Comparison of ENCODE assay signal across 26 mouse cellular contexts in genomic region chr12:29553138-29553537, GRCm38 (mm10). TPM values are rescaled to one million over a fixed set of nuclear protein-coding genes. Genes with fewer than 3 reads are reported as not detected.
DNase-seq lines count a peak whose midpoint lies in the region; ATAC-seq and TF ChIP-seq lines count a peak whose summit lies in the region.
"Had no signal": no experiment of that assay in that cellular context is flagged by ENCODE, and none has a peak within 500 bp of the region (broad histone marks: within the 10 kb centered on the region; RNA-seq: fewer than 3 reads in every experiment).

No protein-coding gene starts in this region.

- peak; percentile 49 for DNase-seq in forebrain, embryonic 14.5 days (ENCODE audit: low spot score)
- DNase-seq in forebrain, embryonic 11.5 days (ENCODE audit: low spot score) = no peak
- peak in 1 of 2 experiments; percentile 65 for DNase-seq in layer of hippocampus, adult 2 months (ENCODE audit: low spot score in 2 of 2)
- DNase-seq in layer of hippocampus, postnatal 36 days = no peak
- DNase-seq in midbrain, embryonic 14.5 days = peak; percentile 30
- DNase-seq in forebrain, postnatal 0 days = peak; percentile 62
- no peak for DNase-seq in left cerebral cortex, postnatal 10 days (ENCODE audit: extremely low spot score in 1 of 2, low spot score in 2 of 2)
- DNase-seq: adrenal gland, postnatal 10 days; adrenal gland, postnatal 36 days; B cell, adult 2 months; cerebellum, adult 11-12 months; cerebellum, adult 8-10 months; cerebellum, postnatal 10 days; cerebellum, postnatal 36 days; gastrocnemius, postnatal 25 days; heart, adult 18-20 months; heart, postnatal 10 days; heart, postnatal 36 days had no signal

- no peaks in the 10 kb centered on the region for H3K9me3 ChIP-seq in forebrain, embryonic 14.5 days (replicated peaks; ENCODE audit: control insufficient read depth, low read length)
- H3K9me3 ChIP-seq in forebrain, embryonic 11.5 days (ENCODE audit: control insufficient read depth, low read length) = no peaks in the 10 kb centered on the region
- no peaks in the 10 kb centered on the region for H3K9me3 ChIP-seq in midbrain, embryonic 14.5 days (ENCODE audit: control insufficient read depth, low read length)
- H3K9me3 ChIP-seq in midbrain, embryonic 16.5 days (replicated peaks; ENCODE audit: control insufficient read depth, low read length, poor library complexity, severe bottlenecking) = no peaks in the 10 kb centered on the region
- no peaks in the 10 kb centered on the region for H3K9me3 ChIP-seq in forebrain, postnatal 0 days (ENCODE audit: low read length)
- H3K9me3 ChIP-seq: heart, embryonic 12.5 days; heart, embryonic 15.5 days; hindbrain, embryonic 15.5 days had no signal

- peaks cover 10% of the 10 kb centered on the region for H3K4me1 ChIP-seq in forebrain, embryonic 14.5 days (ENCODE audit: control insufficient read depth, insufficient read depth, low read length)
- H3K4me1 ChIP-seq in forebrain, embryonic 11.5 days (replicated peaks; ENCODE audit: control insufficient read depth, insufficient read depth, low read length) = no peaks in the 10 kb centered on the region
- peaks cover 8% of the 10 kb centered on the region for H3K4me1 ChIP-seq in midbrain, embryonic 14.5 days (ENCODE audit: control insufficient read depth, insufficient read depth, low read length)
- peaks cover 33% of the 10 kb centered on the region for H3K4me1 ChIP-seq in midbrain, embryonic 16.5 days (ENCODE audit: control insufficient read depth, insufficient read depth, low read length)
- H3K4me1 ChIP-seq in forebrain, postnatal 0 days (ENCODE audit: insufficient read depth) = peaks cover 18% of the 10 kb centered on the region
- H3K4me1 ChIP-seq: heart, embryonic 12.5 days; heart, embryonic 15.5 days had no signal

- no peaks in the 10 kb centered on the region for H3K36me3 ChIP-seq in forebrain, embryonic 14.5 days (ENCODE audit: control insufficient read depth, insufficient read depth, low read length)
- H3K36me3 ChIP-seq in forebrain, embryonic 11.5 days (ENCODE audit: control insufficient read depth, insufficient read depth, low read length) = no peaks in the 10 kb centered on the region
- H3K36me3 ChIP-seq in midbrain, embryonic 14.5 days (ENCODE audit: control insufficient read depth, insufficient read depth, low read length) = no peaks in the 10 kb centered on the region
- no peaks in the 10 kb centered on the region for H3K36me3 ChIP-seq in midbrain, embryonic 16.5 days (ENCODE audit: control insufficient read depth, insufficient read depth, low read length)
- H3K36me3 ChIP-seq in forebrain, postnatal 0 days (ENCODE audit: insufficient read depth) = no peaks in the 10 kb centered on the region; the same call in 1 of the 2 replicates
- H3K36me3 ChIP-seq: G1E; heart, embryonic 12.5 days; heart, embryonic 15.5 days; hindbrain, embryonic 15.5 days had no signal

- TF ChIP-seq CTCF in layer of hippocampus, adult 2 months (conservative IDR thresholded peaks at IDR 0.05) = no peak
- TF ChIP-seq CTCF in forebrain, postnatal 0 days (IDR thresholded peaks at IDR 0.05; ENCODE audit: low read depth) = no peak

- intact Hi-C loops in left cerebral cortex, postnatal 10 days (cut with DNase I) = no loop called here

- ATAC-seq in forebrain, embryonic 14.5 days = 0 out of 2 replicates have a peak, but pooled peaks have one; percentile 22
- no peak for ATAC-seq in forebrain, embryonic 11.5 days (replicated peaks; ENCODE audit: low FRiP score)
- no peak for ATAC-seq in midbrain, embryonic 14.5 days (ENCODE audit: low FRiP score, low TSS enrichment)
- no peak for ATAC-seq in midbrain, embryonic 16.5 days
- ATAC-seq in forebrain, postnatal 0 days = peak; percentile 84
- ATAC-seq: intestine, postnatal 0 days; Patski had no signal

- no peak overlapping the region for H3K4me2 ChIP-seq in forebrain, embryonic 14.5 days (ENCODE audit: low read length)
- H3K4me2 ChIP-seq in forebrain, embryonic 11.5 days (ENCODE audit: low read depth, low read length, severe bottlenecking) = no peak overlapping the region
- H3K4me2 ChIP-seq in midbrain, embryonic 14.5 days (ENCODE audit: low read length) = no peak overlapping the region
- H3K4me2 ChIP-seq in midbrain, embryonic 16.5 days (ENCODE audit: low read length) = no peak overlapping the region
- H3K4me2 ChIP-seq in forebrain, postnatal 0 days (ENCODE audit: low read depth) = no peak overlapping the region
- H3K4me2 ChIP-seq: heart, embryonic 12.5 days; heart, embryonic 15.5 days; hindbrain, embryonic 15.5 days had no signal

- WGBS in forebrain, embryonic 14.5 days = 56% methylated on average over 7 of the region's 7 CpGs
- 76% methylated on average over 7 of the region's 7 CpGs for WGBS in forebrain, embryonic 11.5 days
- WGBS in midbrain, embryonic 14.5 days = 24% methylated on average over 7 of the region's 7 CpGs
- 35% methylated on average over 7 of the region's 7 CpGs for WGBS in midbrain, embryonic 16.5 days
- 35% methylated on average over 7 of the region's 7 CpGs for WGBS in forebrain, postnatal 0 days

- no peaks in the 10 kb centered on the region for H3K27me3 ChIP-seq in forebrain, embryonic 14.5 days (replicated peaks; ENCODE audit: control insufficient read depth, insufficient read depth, low read length)
- no peaks in the 10 kb centered on the region for H3K27me3 ChIP-seq in forebrain, embryonic 11.5 days (ENCODE audit: control insufficient read depth, insufficient read depth, low read length)
- no peaks in the 10 kb centered on the region for H3K27me3 ChIP-seq in midbrain, embryonic 14.5 days (ENCODE audit: control insufficient read depth, insufficient read depth, low read length)
- H3K27me3 ChIP-seq in midbrain, embryonic 16.5 days (ENCODE audit: control insufficient read depth, insufficient read depth, low read depth, low read length) = no peaks in the 10 kb centered on the region
- no peaks in the 10 kb centered on the region for H3K27me3 ChIP-seq in forebrain, postnatal 0 days (ENCODE audit: insufficient read depth, low read length)
- H3K27me3 ChIP-seq: CH12.LX; heart, embryonic 12.5 days; heart, embryonic 15.5 days; hindbrain, embryonic 15.5 days had no signal

- 0 out of 2 replicates have a peak overlapping the region, but pooled peaks have one; percentile 21 for H3K27ac ChIP-seq in forebrain, embryonic 14.5 days (ENCODE audit: low read depth, low read length)
- H3K27ac ChIP-seq in forebrain, embryonic 11.5 days (ENCODE audit: low read depth, low read length) = no peak overlapping the region
- peak overlapping the region; percentile 67 for H3K27ac ChIP-seq in layer of hippocampus, adult 2 months
- H3K27ac ChIP-seq in midbrain, embryonic 14.5 days (replicated peaks; ENCODE audit: low read depth, low read length) = no peak overlapping the region
- H3K27ac ChIP-seq in midbrain, embryonic 16.5 days (ENCODE audit: low read length) = no peak overlapping the region
- peak overlapping the region; percentile 57; the same call in 1 of the 2 replicates for H3K27ac ChIP-seq in forebrain, postnatal 0 days (ENCODE audit: low read depth, low read length)
- H3K27ac ChIP-seq: heart, embryonic 15.5 days; hindbrain, embryonic 15.5 days had no signal

- no peak overlapping the region for H3K9ac ChIP-seq in forebrain, embryonic 14.5 days (ENCODE audit: low read length)
- no peak overlapping the region for H3K9ac ChIP-seq in forebrain, embryonic 11.5 days (ENCODE audit: low read length)
- H3K9ac ChIP-seq in midbrain, embryonic 14.5 days (replicated peaks; ENCODE audit: low read length) = no peak overlapping the region
- no peak overlapping the region for H3K9ac ChIP-seq in midbrain, embryonic 16.5 days (ENCODE audit: low read depth, low read length)
- no peak overlapping the region for H3K9ac ChIP-seq in forebrain, postnatal 0 days
- H3K9ac ChIP-seq: heart, embryonic 12.5 days; heart, embryonic 15.5 days; hindbrain, embryonic 15.5 days had no signal

- no peak overlapping the region for H3K4me3 ChIP-seq in forebrain, embryonic 14.5 days (ENCODE audit: low read depth, low read length)
- no peak overlapping the region for H3K4me3 ChIP-seq in forebrain, embryonic 11.5 days (ENCODE audit: low read depth, low read length)
- no peak overlapping the region for H3K4me3 ChIP-seq in layer of hippocampus, adult 2 months
- H3K4me3 ChIP-seq in midbrain, embryonic 14.5 days (replicated peaks; ENCODE audit: low read depth, low read length) = no peak overlapping the region
- no peak overlapping the region for H3K4me3 ChIP-seq in midbrain, embryonic 16.5 days (ENCODE audit: low read depth, low read length)
- H3K4me3 ChIP-seq in forebrain, postnatal 0 days (ENCODE audit: low read depth, low read length) = no peak overlapping the region
- H3K4me3 ChIP-seq: heart, embryonic 12.5 days; heart, embryonic 15.5 days; hindbrain, embryonic 15.5 days had no signal

RNA-seq across cellular contexts. Expression of gene Myt1l, which starts 25.0 kb away (rescaled TPM):
- polyA plus RNA-seq in forebrain, embryonic 14.5 days (2014; fragmentation: Nextera tagmentation; extraction: Ambion mirVana) = 96.6 and 161 TPM in 2 replicates
- 18.7 and 22.3 TPM in 2 replicates for polyA plus RNA-seq in forebrain, embryonic 11.5 days (2014; fragmentation: Nextera tagmentation; extraction: Ambion mirVana)
- 100 to 1,000 TPM; 228 to 229 TPM for total RNA-seq in layer of hippocampus, adult 2 months (2021)
- 100 to 1,000 TPM; 221 to 228 TPM for total RNA-seq in layer of hippocampus, postnatal 36 days (2021)
- polyA plus RNA-seq in midbrain, embryonic 14.5 days (2014; fragmentation: Nextera tagmentation; extraction: Ambion mirVana) = 250 and 257 TPM in 2 replicates
- 274 and 304 TPM in 2 replicates for polyA plus RNA-seq in midbrain, embryonic 16.5 days (2015; fragmentation: Nextera tagmentation; extraction: Ambion mirVana)
- total RNA-seq in forebrain, postnatal 0 days (2014; rRNA removed) = 103 and 114 TPM in 2 replicates
- 167 and 218 TPM in 2 replicates for polyA plus RNA-seq in forebrain, postnatal 0 days (2015; fragmentation: Nextera tagmentation; extraction: Ambion mirVana)
- total RNA-seq in left cerebral cortex, postnatal 10 days (2021) = 100 to 1,000 TPM; 247 to 258 TPM
- total RNA-seq: heart, adult 18-20 months had no signal
- polyA plus RNA-seq: G1E had no signal

Comparison
In these comparisons a context has a peak if more than half of its experiments do, and no peak if none do; other contexts are left out.
1. ATAC-seq: peak in forebrain, embryonic 14.5 days (single experiment) and forebrain, postnatal 0 days (single experiment); none in forebrain, embryonic 11.5 days (single experiment), midbrain, embryonic 14.5 days (single experiment) and midbrain, embryonic 16.5 days (single experiment).
2. DNase-seq: peak in forebrain, embryonic 14.5 days (single experiment), midbrain, embryonic 14.5 days (single experiment) and forebrain, postnatal 0 days (single experiment); none in forebrain, embryonic 11.5 days (single experiment), layer of hippocampus, postnatal 36 days (0 of 2) and left cerebral cortex, postnatal 10 days (0 of 2).
3. H3K27ac ChIP-seq: peak in forebrain, embryonic 14.5 days (single experiment), layer of hippocampus, adult 2 months (single experiment) and forebrain, postnatal 0 days (single experiment); none in forebrain, embryonic 11.5 days (single experiment), midbrain, embryonic 14.5 days (single experiment) and midbrain, embryonic 16.5 days (single experiment).